ENCODE assay signal across 31 mouse cellular contexts in the genomic region with DNA sequence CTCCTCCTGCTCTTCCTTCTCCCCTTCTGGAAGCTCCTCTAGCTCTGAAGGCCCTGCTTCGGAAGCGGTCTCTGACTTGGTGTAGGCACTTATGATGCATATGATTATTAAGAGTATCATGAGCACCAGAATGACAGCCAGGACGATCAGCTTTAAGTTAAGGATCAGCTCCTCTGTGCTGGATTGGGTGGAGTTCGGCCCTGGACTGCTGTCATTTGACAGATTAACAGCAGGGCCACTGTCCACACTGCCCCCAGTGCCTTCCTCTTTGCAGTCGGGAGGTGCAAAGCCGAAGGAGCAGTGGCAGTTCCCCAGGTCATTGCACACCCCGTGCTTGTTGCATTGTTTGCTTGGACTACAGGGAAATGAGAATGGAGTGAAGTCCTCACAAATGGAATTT. TPM values are rescaled to one million over a fixed set of nuclear protein-coding genes. Genes with fewer than 3 reads are reported as not detected.
DNase-seq lines count a peak whose midpoint lies in the region; ATAC-seq and TF ChIP-seq lines count a peak whose summit lies in the region.
"Had no signal": no experiment of that assay in that cellular context is flagged by ENCODE, and none has a peak within 500 bp of the region (broad histone marks: within the 10 kb centered on the region; RNA-seq: fewer than 3 reads in every experiment).

No protein-coding gene starts in this region.

- H3K4me3 ChIP-seq in heart, embryonic 11.5 days (ENCODE audit: low read depth, low read length): no peak overlapping the region
- no peak overlapping the region for H3K4me3 ChIP-seq in liver, embryonic 12.5 days
- no peak overlapping the region for H3K4me3 ChIP-seq in cerebellum, adult 2 months (replicated peaks; ENCODE audit: insufficient read depth, low read depth, low read length)
- H3K4me3 ChIP-seq: embryonic facial prominence, embryonic 13.5 days; forebrain, embryonic 15.5 days; limb, embryonic 10.5 days; myocyte had no signal

- H3K27ac ChIP-seq in heart, embryonic 11.5 days (ENCODE audit: low read depth, low read length): no peak overlapping the region
- H3K27ac ChIP-seq in liver, embryonic 12.5 days: no peak overlapping the region
- H3K27ac ChIP-seq in cerebellum, adult 2 months (ENCODE audit: insufficient read depth, low read length): no peak overlapping the region
- H3K27ac ChIP-seq: embryonic facial prominence, embryonic 13.5 days; forebrain, embryonic 15.5 days; limb, embryonic 10.5 days had no signal

- no peak for ATAC-seq in heart, embryonic 11.5 days (replicated peaks; ENCODE audit: insufficient number of reproducible peaks, low FRiP score, low TSS enrichment)
- 0 out of 2 replicates have a peak, but pooled peaks have one; percentile 30 for ATAC-seq in liver, embryonic 12.5 days
- peak; percentile 73 for ATAC-seq in megakaryocyte, adult 5-6 weeks (ENCODE audit: poor library complexity, severe bottlenecking)
- ATAC-seq: CD4-positive, CD25-positive, alpha-beta regulatory T cell, adult 4 months; forebrain, embryonic 15.5 days; inflammation-experienced regulatory T-cells, adult 6 months had no signal

- intact Hi-C loops in heart, postnatal 14 days (cut with DNase I): no loop called here

- 0 out of 2 replicates have a peak overlapping the region, but pooled peaks have one; percentile 28 for H3K9ac ChIP-seq in heart, embryonic 11.5 days (ENCODE audit: low read depth, low read length)
- H3K9ac ChIP-seq in liver, embryonic 12.5 days: no peak overlapping the region
- H3K9ac ChIP-seq: embryonic facial prominence, embryonic 13.5 days; forebrain, embryonic 15.5 days had no signal

- TF ChIP-seq POLR2A in cerebellum, adult 2 months (IDR thresholded peaks at IDR 0.05; ENCODE audit: borderline replicate concordance, insufficient read depth, low read length): no peak

- no peaks in the 10 kb centered on the region for H3K27me3 ChIP-seq in heart, embryonic 11.5 days (ENCODE audit: control insufficient read depth, insufficient read depth, low read length)
- H3K27me3 ChIP-seq in liver, embryonic 12.5 days (replicated peaks): peaks cover 4% of the 10 kb centered on the region; the same call in 1 of the 2 replicates
- no peaks in the 10 kb centered on the region for H3K27me3 ChIP-seq in cerebellum, adult 2 months (ENCODE audit: control insufficient read depth, insufficient read depth, low read length)
- H3K27me3 ChIP-seq: embryonic facial prominence, embryonic 13.5 days; forebrain, embryonic 15.5 days had no signal

- no peak overlapping the region for H3K4me2 ChIP-seq in heart, embryonic 11.5 days
- H3K4me2 ChIP-seq in liver, embryonic 12.5 days: peak overlapping the region; percentile 41
- H3K4me2 ChIP-seq: embryonic facial prominence, embryonic 13.5 days; forebrain, embryonic 15.5 days had no signal

- H3K9me3 ChIP-seq in heart, embryonic 11.5 days (replicated peaks; ENCODE audit: control insufficient read depth, low read length): no peaks in the 10 kb centered on the region
- no peaks in the 10 kb centered on the region for H3K9me3 ChIP-seq in liver, embryonic 12.5 days (replicated peaks)
- H3K9me3 ChIP-seq: embryonic facial prominence, embryonic 13.5 days; forebrain, embryonic 15.5 days; limb, embryonic 10.5 days had no signal

- H3K4me1 ChIP-seq in heart, embryonic 11.5 days (ENCODE audit: control insufficient read depth, insufficient read depth, low read length): no peaks in the 10 kb centered on the region
- peaks cover 14% of the 10 kb centered on the region for H3K4me1 ChIP-seq in liver, embryonic 12.5 days
- no peaks in the 10 kb centered on the region for H3K4me1 ChIP-seq in cerebellum, adult 2 months (ENCODE audit: control insufficient read depth, insufficient read depth, low read length)
- H3K4me1 ChIP-seq: embryonic facial prominence, embryonic 13.5 days; forebrain, embryonic 15.5 days; limb, embryonic 10.5 days had no signal

- 62% methylated on average over 7 of the region's 7 CpGs for WGBS in heart, embryonic 11.5 days (ENCODE audit: insufficient replicate concordance)
- 25% methylated on average over 7 of the region's 7 CpGs for WGBS in liver, embryonic 12.5 days (ENCODE audit: insufficient replicate concordance)
- 70% methylated on average over 7 of the region's 7 CpGs for WGBS in cerebellum, adult 2 months

- H3K36me3 ChIP-seq in heart, embryonic 11.5 days (ENCODE audit: control insufficient read depth, insufficient read depth, low read length): no peaks in the 10 kb centered on the region
- H3K36me3 ChIP-seq in liver, embryonic 12.5 days: no peaks in the 10 kb centered on the region
- H3K36me3 ChIP-seq: embryonic facial prominence, embryonic 13.5 days; forebrain, embryonic 15.5 days; limb, embryonic 10.5 days had no signal

- no peak for DNase-seq in heart, postnatal 14 days
- DNase-seq in retina, postnatal 1 day: no peak
- DNase-seq in cerebellum, adult 2 months: no peak
- no peak for DNase-seq in thymus, postnatal 10 days (ENCODE audit: low spot score in 2 of 2)
- DNase-seq in gastrocnemius, adult 18-20 months (ENCODE audit: low spot score): no peak
- DNase-seq: adrenal gland, postnatal 14 days; cerebellum, adult 8-10 months; gastrocnemius, postnatal 36 days; kidney, adult 2 months; kidney, postnatal 14 days; lung, adult 18-20 months; lung, postnatal 36 days; midbrain, embryonic 14.5 days; right cerebral cortex, postnatal 4 days; thymus, adult 2 months had no signal

- no peak for TF ChIP-seq CTCF in cerebellum, adult 2 months (IDR thresholded peaks at IDR 0.05; ENCODE audit: borderline replicate concordance, insufficient read depth, low read depth, low read length)

RNA-seq across cellular contexts. Expression of gene Adam1b, which starts 2.5 kb away (rescaled TPM):
- 0.29 and 0.45 TPM in 2 replicates for polyA plus RNA-seq in heart, embryonic 11.5 days (2014; fragmentation: Nextera tagmentation; extraction: Ambion mirVana)
- total RNA-seq in heart, postnatal 14 days (2021): not detected
- polyA plus RNA-seq in liver, embryonic 12.5 days (2016; fragmentation: Nextera tagmentation; extraction: Ambion mirVana): not detected in 2 replicates
- total RNA-seq in megakaryocyte, adult 5-6 weeks (2015): not detected in 2 replicates
- total RNA-seq in megakaryocyte, adult 5-6 weeks (2017): 0.24 TPM in 1 of 2 replicates, not detected in the other
- polyA plus RNA-seq in cerebellum, adult 2 months (2012; rRNA removed): not detected in 2 replicates
- not detected for total RNA-seq in gastrocnemius, adult 18-20 months (2021)
- total RNA-seq: adrenal gland, postnatal 14 days; gastrocnemius, postnatal 36 days had no signal
- polyA plus RNA-seq: CD4-positive, CD25-positive, alpha-beta regulatory T cell, adult 4 months; embryonic facial prominence, embryonic 13.5 days; forebrain, embryonic 15.5 days; hindbrain, embryonic 11.5 days; kidney, adult 2 months; limb, embryonic 10.5 days; neural tube, embryonic 14.5 days; thymus, adult 2 months; urinary bladder, adult 2 months had no signal

RNA-seq across cellular contexts. Expression of gene Adam1a, which starts 44.6 kb away (rescaled TPM):
- polyA plus RNA-seq in heart, embryonic 11.5 days (2014; fragmentation: Nextera tagmentation; extraction: Ambion mirVana): 1.0 and 1.3 TPM in 2 replicates
- 1 to 10 TPM; 3.4 to 3.5 TPM for total RNA-seq in heart, postnatal 14 days (2021)
- 0.26 and 0.54 TPM in 2 replicates for polyA plus RNA-seq in liver, embryonic 12.5 days (2016; fragmentation: Nextera tagmentation; extraction: Ambion mirVana)
- 2.1 and 3.1 TPM in 2 replicates for total RNA-seq in megakaryocyte, adult 5-6 weeks (2015)
- 2.2 and 3.1 TPM in 2 replicates for total RNA-seq in megakaryocyte, adult 5-6 weeks (2017)
- 30.6 and 31.5 TPM in 2 replicates for polyA plus RNA-seq in cerebellum, adult 2 months (2012; rRNA removed)
- 1 to 10 TPM; 1.7 to 2.0 TPM for total RNA-seq in gastrocnemius, adult 18-20 months (2021)

RNA-seq across cellular contexts. Expression of gene Gm42878, which starts 44.6 kb away (rescaled TPM):
- polyA plus RNA-seq in heart, embryonic 11.5 days (2014; fragmentation: Nextera tagmentation; extraction: Ambion mirVana): not detected in 2 replicates
- total RNA-seq in heart, postnatal 14 days (2021): not detected
- polyA plus RNA-seq in liver, embryonic 12.5 days (2016; fragmentation: Nextera tagmentation; extraction: Ambion mirVana): not detected in 2 replicates
- not detected in 2 replicates for total RNA-seq in megakaryocyte, adult 5-6 weeks (2015)
- not detected in 2 replicates for total RNA-seq in megakaryocyte, adult 5-6 weeks (2017)
- 0.21 TPM in 2 replicates for polyA plus RNA-seq in cerebellum, adult 2 months (2012; rRNA removed)
- total RNA-seq in gastrocnemius, adult 18-20 months (2021): not detected
- total RNA-seq: adrenal gland, postnatal 14 days; ES-E14; gastrocnemius, postnatal 36 days; left cerebral cortex, adult 18-20 months had no signal
- polyA plus RNA-seq: CD4-positive, CD25-positive, alpha-beta regulatory T cell, adult 4 months; embryonic facial prominence, embryonic 13.5 days; forebrain, embryonic 15.5 days; heart, postnatal 0 days; hindbrain, embryonic 11.5 days; inflammation-experienced regulatory T-cells, adult 6 months; limb, embryonic 10.5 days; midbrain, embryonic 14.5 days; neural tube, embryonic 14.5 days; stomach, embryonic 16.5 days; thymus, adult 2 months had no signal

RNA-seq across cellular contexts. Expression of gene Mapkapk5, which starts 45.0 kb away (rescaled TPM):
- 43.6 and 45.7 TPM in 2 replicates for polyA plus RNA-seq in heart, embryonic 11.5 days (2014; fragmentation: Nextera tagmentation; extraction: Ambion mirVana)
- 10 to 100 TPM; 60.7 to 61.7 TPM for total RNA-seq in heart, postnatal 14 days (2021)
- 33.6 and 35.8 TPM in 2 replicates for polyA plus RNA-seq in liver, embryonic 12.5 days (2016; fragmentation: Nextera tagmentation; extraction: Ambion mirVana)
- 105 and 106 TPM in 2 replicates for total RNA-seq in megakaryocyte, adult 5-6 weeks (2015)
- 99.1 and 108 TPM in 2 replicates for total RNA-seq in megakaryocyte, adult 5-6 weeks (2017)
- polyA plus RNA-seq in cerebellum, adult 2 months (2012; rRNA removed): 88.2 and 94.9 TPM in 2 replicates
- total RNA-seq in gastrocnemius, adult 18-20 months (2021): 100 to 1,000 TPM; 133 to 140 TPM

RNA-seq across cellular contexts. Expression of gene Erp29, which starts 48.4 kb away (rescaled TPM):
- polyA plus RNA-seq in heart, embryonic 11.5 days (2014; fragmentation: Nextera tagmentation; extraction: Ambion mirVana): 137 and 153 TPM in 2 replicates
- 10 to 100 TPM; 84.7 to 93.4 TPM for total RNA-seq in heart, postnatal 14 days (2021)
- 103 TPM in 2 replicates for polyA plus RNA-seq in liver, embryonic 12.5 days (2016; fragmentation: Nextera tagmentation; extraction: Ambion mirVana)
- total RNA-seq in megakaryocyte, adult 5-6 weeks (2015): 266 and 273 TPM in 2 replicates
- total RNA-seq in megakaryocyte, adult 5-6 weeks (2017): 936 and 1,238 TPM in 2 replicates
- 145 TPM in 2 replicates for polyA plus RNA-seq in cerebellum, adult 2 months (2012; rRNA removed)
- total RNA-seq in gastrocnemius, adult 18-20 months (2021): 10 to 100 TPM; 28.6 to 38.1 TPM
